14 mouse cellular contexts compared by ENCODE assay signal in the genomic region with DNA sequence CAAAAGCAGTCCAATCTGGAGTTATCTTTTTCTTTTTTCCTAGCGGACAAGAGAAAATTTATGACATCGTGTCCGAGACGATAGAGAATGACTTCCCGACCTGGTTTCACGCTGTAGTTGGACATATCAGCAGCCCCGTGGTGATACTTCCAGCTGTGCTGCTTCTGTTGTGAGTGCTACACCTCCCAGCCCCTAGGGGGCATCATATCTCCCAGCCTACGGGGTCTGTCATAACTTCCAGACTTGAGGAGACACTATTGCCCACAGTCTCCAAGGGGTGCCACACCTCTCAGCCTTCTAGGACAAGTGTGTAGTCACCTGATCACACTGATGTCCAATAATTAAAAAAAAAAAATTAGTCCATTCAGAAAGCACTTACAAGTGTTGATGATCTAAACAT. TPM values are rescaled to one million over a fixed set of nuclear protein-coding genes. Genes with fewer than 3 reads are reported as not detected.
DNase-seq lines count a peak whose midpoint lies in the region; ATAC-seq and TF ChIP-seq lines count a peak whose summit lies in the region.
"Had no signal": no experiment of that assay in that cellular context is flagged by ENCODE, and none has a peak within 500 bp of the region (broad histone marks: within the 10 kb centered on the region; RNA-seq: fewer than 3 reads in every experiment).

No protein-coding gene starts in this region.

- no peaks in the 10 kb centered on the region for H3K79me2 ChIP-seq in liver, adult 2 months (ENCODE audit: control insufficient read depth, insufficient read depth, low read length)

- no peak overlapping the region for H3K4me3 ChIP-seq in liver, adult 2 months (ENCODE audit: insufficient read depth, low read depth, low read length)
- H3K4me3 ChIP-seq in liver, embryonic 11.5 days (ENCODE audit: low read depth, low read length), result no peak overlapping the region
- H3K4me3 ChIP-seq: embryonic facial prominence, embryonic 10.5 days; heart, embryonic 12.5 days; hindbrain, embryonic 10.5 days had no signal

- TF ChIP-seq POLR2A in liver, adult 2 months (IDR thresholded peaks at IDR 0.05; ENCODE audit: extremely low read depth, insufficient read depth, low read length), result no peak

- ATAC-seq in liver, embryonic 11.5 days (replicated peaks; ENCODE audit: low FRiP score), result no peak
- ATAC-seq in granulocyte monocyte progenitor cell, adult 5-6 weeks (replicated peaks; ENCODE audit: poor library complexity, severe bottlenecking), result peak; percentile 49
- ATAC-seq: activated CD4-positive, CD25-positive, alpha-beta regulatory T cell, adult 4 months had no signal

- no peaks in the 10 kb centered on the region for H3K27me3 ChIP-seq in liver, adult 2 months (ENCODE audit: control insufficient read depth, insufficient read depth, low read length)
- no peaks in the 10 kb centered on the region for H3K27me3 ChIP-seq in liver, embryonic 11.5 days (replicated peaks; ENCODE audit: control insufficient read depth, insufficient read depth, low read length)
- H3K27me3 ChIP-seq: heart, embryonic 12.5 days had no signal

- no peak for DNase-seq in liver, adult 2 months (ENCODE audit: extremely low read depth, low read depth, low spot score)
- DNase-seq in liver, embryonic 11.5 days (ENCODE audit: low spot score), result no peak
- DNase-seq in urinary bladder, adult 2 months (ENCODE audit: low spot score), result peak; percentile 14
- no peak for DNase-seq in urinary bladder, postnatal 36 days (ENCODE audit: low spot score in 2 of 2)
- DNase-seq in cerebellum, adult 18-20 months, result no peak
- DNase-seq in kidney, postnatal 14 days, result no peak
- DNase-seq: cerebellum, adult 8-10 months; lung, embryonic 14.5 days had no signal

- H3K9ac ChIP-seq in liver, adult 2 months (ENCODE audit: low read depth, low read length), result no peak overlapping the region
- H3K9ac ChIP-seq in liver, embryonic 11.5 days (ENCODE audit: low read depth, low read length), result no peak overlapping the region
- H3K9ac ChIP-seq: heart, embryonic 12.5 days; lung, embryonic 14.5 days had no signal

- H3K4me2 ChIP-seq in liver, embryonic 11.5 days, result no peak overlapping the region
- H3K4me2 ChIP-seq: heart, embryonic 12.5 days; lung, embryonic 14.5 days; midbrain, embryonic 11.5 days had no signal

- peak; percentile 33 for TF ChIP-seq CTCF in liver, adult 2 months (IDR thresholded peaks at IDR 0.05; ENCODE audit: low read depth, low read length)

- H3K9me3 ChIP-seq in liver, embryonic 11.5 days (ENCODE audit: control insufficient read depth, low read length), result no peaks in the 10 kb centered on the region
- H3K9me3 ChIP-seq: embryonic facial prominence, embryonic 10.5 days; heart, embryonic 12.5 days; hindbrain, embryonic 10.5 days had no signal

- 86% methylated on average over 8 of the region's 8 CpGs for WGBS in liver, adult 2 months
- WGBS in liver, embryonic 11.5 days, result 79% methylated on average over 8 of the region's 8 CpGs

- no peaks in the 10 kb centered on the region for H3K36me3 ChIP-seq in liver, adult 2 months (ENCODE audit: control insufficient read depth, insufficient read depth, low read length)
- H3K36me3 ChIP-seq in liver, embryonic 11.5 days (ENCODE audit: control insufficient read depth, insufficient read depth, low read length), result no peaks in the 10 kb centered on the region
- H3K36me3 ChIP-seq: embryonic facial prominence, embryonic 10.5 days; heart, embryonic 12.5 days; hindbrain, embryonic 10.5 days had no signal

- H3K27ac ChIP-seq in liver, adult 2 months (replicated peaks; ENCODE audit: insufficient read depth, low read depth, low read length), result no peak overlapping the region
- no peak overlapping the region for H3K27ac ChIP-seq in liver, embryonic 11.5 days (ENCODE audit: low read depth, low read length)
- H3K27ac ChIP-seq: embryonic facial prominence, embryonic 10.5 days; hindbrain, embryonic 10.5 days had no signal

- peaks cover 4% of the 10 kb centered on the region for H3K4me1 ChIP-seq in liver, adult 2 months (ENCODE audit: control insufficient read depth, insufficient read depth, low read length)
- no peaks in the 10 kb centered on the region for H3K4me1 ChIP-seq in liver, embryonic 11.5 days (replicated peaks; ENCODE audit: control insufficient read depth, insufficient read depth, low read length)
- H3K4me1 ChIP-seq: heart, embryonic 12.5 days; hindbrain, embryonic 10.5 days had no signal

RNA-seq across cellular contexts. Expression of gene Stard5, which starts 15.9 kb away (rescaled TPM):
- 127 and 130 TPM in 2 replicates for total RNA-seq in liver, adult 2 months (2014; rRNA removed)
- 66.9 and 71.2 TPM in 2 replicates for polyA plus RNA-seq in liver, adult 2 months (2012; rRNA removed)
- 9.2 and 10.8 TPM in 2 replicates for polyA plus RNA-seq in liver, embryonic 11.5 days (2014; fragmentation: Nextera tagmentation; extraction: Ambion mirVana)
- 47.2 and 48.8 TPM in 2 replicates for polyA plus RNA-seq in urinary bladder, adult 2 months (2012; rRNA removed)
- total RNA-seq in granulocyte monocyte progenitor cell, adult 5-6 weeks (2014; fragmentation: Nextera tagmentation), result 9.7 and 17.4 TPM in 2 replicates
- 8.5 and 10.7 TPM in 2 replicates for total RNA-seq in granulocyte monocyte progenitor cell, adult 5-6 weeks (2017)

RNA-seq across cellular contexts. Expression of gene Tmc3, which starts 31.1 kb away (rescaled TPM):
- total RNA-seq in liver, adult 2 months (2014; rRNA removed), result 0.20 and 0.28 TPM in 2 replicates
- polyA plus RNA-seq in liver, adult 2 months (2012; rRNA removed), result 0.06 and 0.15 TPM in 2 replicates
- 0.42 and 0.47 TPM in 2 replicates for polyA plus RNA-seq in liver, embryonic 11.5 days (2014; fragmentation: Nextera tagmentation; extraction: Ambion mirVana)
- polyA plus RNA-seq in urinary bladder, adult 2 months (2012; rRNA removed), result 0.12 TPM in 2 replicates
- total RNA-seq in granulocyte monocyte progenitor cell, adult 5-6 weeks (2014; fragmentation: Nextera tagmentation), result not detected in 2 replicates
- 0.04 TPM in 1 of 2 replicates, not detected in the other for total RNA-seq in granulocyte monocyte progenitor cell, adult 5-6 weeks (2017)
